9 mouse cellular contexts compared by ENCODE assay signal in genomic region chr13:103703386-103703785, GRCm38 (mm10).
DNase-seq lines count a peak whose midpoint lies in the region; ATAC-seq and TF ChIP-seq lines count a peak whose summit lies in the region.
"Had no signal": no experiment of that assay in that cellular context is flagged by ENCODE, and none has a peak within 500 bp of the region (broad histone marks: within the 10 kb centered on the region; RNA-seq: fewer than 3 reads in every experiment).

No protein-coding gene starts in this region.

- WGBS in forebrain, postnatal 0 days, result 29% methylated on average over 7 of the region's 7 CpGs
- WGBS in hindbrain, embryonic 10.5 days, result 38% methylated on average over 7 of the region's 7 CpGs

- in situ Hi-C loops in ES-E14 (cut with MboI; ENCODE audit: low sequenced_read_pairs in 2 of 2, unreplicated experiment in 2 of 2), result no loop called here

- H3K27ac ChIP-seq in ES-E14 (ENCODE audit: insufficient read depth, low read depth, low read length, poor library complexity, severe bottlenecking), result no peak overlapping the region
- H3K27ac ChIP-seq in forebrain, postnatal 0 days (ENCODE audit: low read depth, low read length), result no peak overlapping the region
- no peak overlapping the region for H3K27ac ChIP-seq in hindbrain, embryonic 10.5 days
- H3K27ac ChIP-seq: macrophage had no signal

- H3K9me3 ChIP-seq in ES-E14 (ENCODE audit: control insufficient read depth, insufficient read depth, low read depth, low read length), result no peaks in the 10 kb centered on the region
- no peaks in the 10 kb centered on the region for H3K9me3 ChIP-seq in forebrain, postnatal 0 days (ENCODE audit: low read length)
- no peaks in the 10 kb centered on the region for H3K9me3 ChIP-seq in hindbrain, embryonic 10.5 days

- H3K4me2 ChIP-seq in forebrain, postnatal 0 days (ENCODE audit: low read depth), result no peak overlapping the region

- no peaks in the 10 kb centered on the region for H3K4me1 ChIP-seq in ES-E14 (ENCODE audit: control insufficient read depth in 2 of 2, insufficient read depth in 2 of 2, low read length in 2 of 2, poor library complexity in 1 of 2)
- no peaks in the 10 kb centered on the region for H3K4me1 ChIP-seq in forebrain, postnatal 0 days (ENCODE audit: insufficient read depth)
- H3K4me1 ChIP-seq in hindbrain, embryonic 10.5 days (replicated peaks), result peaks cover 5% of the 10 kb centered on the region; the same call in 1 of the 2 replicates

- no peaks in the 10 kb centered on the region for H3K27me3 ChIP-seq in forebrain, postnatal 0 days (ENCODE audit: insufficient read depth, low read length)
- no peaks in the 10 kb centered on the region for H3K27me3 ChIP-seq in hindbrain, embryonic 10.5 days (ENCODE audit: insufficient read depth, poor library complexity, severe bottlenecking)

- H3K36me3 ChIP-seq in ES-E14 (ENCODE audit: control insufficient read depth, insufficient read depth, low read length, poor library complexity, severe bottlenecking), result no peaks in the 10 kb centered on the region
- no peaks in the 10 kb centered on the region for H3K36me3 ChIP-seq in forebrain, postnatal 0 days (ENCODE audit: insufficient read depth)
- no peaks in the 10 kb centered on the region for H3K36me3 ChIP-seq in hindbrain, embryonic 10.5 days

- DNase-seq in ES-E14 (ENCODE audit: low read depth, low spot score), result peak; percentile 65
- peak; percentile 75 for DNase-seq in c-Kit-positive CD71-negative TER-119-negative erythroid progenitor cells, embryonic 14.5 days (ENCODE audit: low read depth)
- DNase-seq in forebrain, postnatal 0 days, result peak; percentile 88
- DNase-seq in hindbrain, embryonic 10.5 days (ENCODE audit: low spot score), result peak; percentile 84
- DNase-seq in layer of hippocampus, adult 9-11 months, result peak; percentile 72
- DNase-seq in lung, postnatal 10 days, result peak; percentile 90
- DNase-seq in retina, postnatal 7 days (ENCODE audit: low read depth, low spot score), result peak; percentile 74
- DNase-seq in urinary bladder, adult 18-20 months (ENCODE audit: low spot score in 2 of 2), result peak; percentile 26 to 55

- peak; percentile 90 for TF ChIP-seq CTCF in forebrain, postnatal 0 days (IDR thresholded peaks at IDR 0.05; ENCODE audit: low read depth)

- peak; percentile 97 for ATAC-seq in forebrain, postnatal 0 days

- H3K9ac ChIP-seq in ES-E14 (ENCODE audit: insufficient read depth, low read depth, low read length, poor library complexity, severe bottlenecking), result no peak overlapping the region
- no peak overlapping the region for H3K9ac ChIP-seq in forebrain, postnatal 0 days

- H3K4me3 ChIP-seq in ES-E14 (ENCODE audit: insufficient read depth in 1 of 2, low read depth in 1 of 2, low read length in 2 of 2, poor library complexity in 1 of 2, severe bottlenecking in 1 of 2), result no peak overlapping the region
- no peak overlapping the region for H3K4me3 ChIP-seq in forebrain, postnatal 0 days (ENCODE audit: low read depth, low read length)
- no peak overlapping the region for H3K4me3 ChIP-seq in hindbrain, embryonic 10.5 days

TF ChIP-seq in ES-E14, 5 proteins besides CTCF, POLR2A, EP300 and RAD21:
- TF ChIP-seq ZC3H11A (IDR thresholded peaks at IDR 0.05; ENCODE audit: borderline replicate concordance, low read depth, low read length), result 0 out of 2 replicates have a peak, but pooled peaks have one; percentile 16
- TF ChIP-seq CHD2 (IDR thresholded peaks at IDR 0.05; ENCODE audit: low read depth, low read length), result no peak
